Mouse (Mus musculus): ENCODE measurements around the gene Paf1. TPM values are rescaled to one million over a fixed set of nuclear protein-coding genes. Genes with fewer than 3 reads are reported as not detected.

Paf1 gene
- polyA plus RNA-seq, 1 experiment, result 50.4 TPM

GRCm38 (mm10) chr7:28423018-28423417, 30.3 kb downstream of the Paf1 start:
- no peak overlapping the region for H3K4me3 ChIP-seq (ENCODE audit: insufficient read depth, low read depth, low read length)
- H3K4me1 ChIP-seq (ENCODE audit: control insufficient read depth, insufficient read depth, insufficient read length, low read length), result no peaks in the 10 kb centered on the region
- no peak overlapping the region for H3K27ac ChIP-seq (replicated peaks; ENCODE audit: low read depth, low read length)

- Histone ChIP-seq H3K4me3 (ENCODE audit: insufficient read depth, low read depth, low read length) (no peak overlapping the region), H3K27ac (replicated peaks; ENCODE audit: low read depth, low read length) (no peak overlapping the region), H3K4me1 (ENCODE audit: control insufficient read depth, insufficient read depth, insufficient read length, low read length) (no peaks in the 10 kb centered on the region)
Measured at GRCm38 (mm10) chr7:28427738-28428137, 35.0 kb downstream of the Paf1 start.

GRCm38 (mm10) chr7:28430512-28430911, 37.8 kb downstream of the Paf1 start:
- Histone ChIP-seq H3K27ac (replicated peaks; ENCODE audit: low read depth, low read length) (no peak overlapping the region), H3K4me3 (ENCODE audit: insufficient read depth, low read depth, low read length) (no peak overlapping the region), H3K4me1 (ENCODE audit: control insufficient read depth, insufficient read depth, insufficient read length, low read length) (no peaks in the 10 kb centered on the region)

- Histone ChIP-seq H3K4me1 (ENCODE audit: control insufficient read depth, insufficient read depth, insufficient read length, low read length) (no peaks in the 10 kb centered on the region; the same call in 1 of the 2 replicates), H3K27ac (replicated peaks; ENCODE audit: low read depth, low read length) (no peak overlapping the region), H3K4me3 (ENCODE audit: insufficient read depth, low read depth, low read length) (no peak overlapping the region)
Measured at GRCm38 (mm10) chr7:28432252-28432651, 39.5 kb downstream of the Paf1 start.

- Histone ChIP-seq H3K4me1 (ENCODE audit: control insufficient read depth, insufficient read depth, insufficient read length, low read length) (peaks cover 4% of the 10 kb centered on the region; the same call in 1 of the 2 replicates), H3K27ac (replicated peaks; ENCODE audit: low read depth, low read length) (no peak overlapping the region; the same call in 1 of the 2 replicates), H3K4me3 (ENCODE audit: insufficient read depth, low read depth, low read length) (peak overlapping the region; percentile 72)
Measured at GRCm38 (mm10) chr7:28435660-28436259, 43.0 kb downstream of the Paf1 start.

GRCm38 (mm10) chr7:28436271-28436904, 43.6 kb downstream of the Paf1 start:
- H3K4me3 ChIP-seq (ENCODE audit: insufficient read depth, low read depth, low read length), result peak overlapping the region; percentile 68
- peaks cover 7% of the 10 kb centered on the region for H3K4me1 ChIP-seq (ENCODE audit: control insufficient read depth, insufficient read depth, insufficient read length, low read length)
- peak overlapping the region; percentile 89 for H3K27ac ChIP-seq (replicated peaks; ENCODE audit: low read depth, low read length)

- Histone ChIP-seq H3K4me3 (ENCODE audit: insufficient read depth, low read depth, low read length) (peak within 1 kb of the TSS; percentile 68), H3K27ac (replicated peaks; ENCODE audit: low read depth, low read length) (peak within 1 kb of the TSS; percentile 89), H3K4me1 (ENCODE audit: control insufficient read depth, insufficient read depth, insufficient read length, low read length) (peaks cover 7% of the 10 kb centered on the region)
Measured at GRCm38 (mm10) chr7:28436932-28437570, 44.3 kb downstream of the Paf1 start, which contains the start of gene Gmfg. Gene Gmfg (plus strand): TSS chr7:28437447.

- H3K27ac ChIP-seq (replicated peaks; ENCODE audit: low read depth, low read length), result no peak overlapping the region
Measured at GRCm38 (mm10) chr7:28437964-28438363, 45.2 kb downstream of the Paf1 start.

GRCm38 (mm10) chr7:28438771-28439170, 46.0 kb downstream of the Paf1 start:
- Histone ChIP-seq H3K27ac (replicated peaks; ENCODE audit: low read depth, low read length) (no peak overlapping the region), H3K4me3 (ENCODE audit: insufficient read depth, low read depth, low read length) (no peak overlapping the region), H3K4me1 (ENCODE audit: control insufficient read depth, insufficient read depth, insufficient read length, low read length) (peaks cover 7% of the 10 kb centered on the region)

More at GRCm38 (mm10) chr7:28437964-28438363, 45.2 kb downstream of the Paf1 start:
- no peak overlapping the region for H3K4me3 ChIP-seq (ENCODE audit: insufficient read depth, low read depth, low read length)
- peaks cover 7% of the 10 kb centered on the region for H3K4me1 ChIP-seq (ENCODE audit: control insufficient read depth, insufficient read depth, insufficient read length, low read length)

GRCm38 (mm10) chr7:28440739-28441138, 48.0 kb downstream of the Paf1 start:
- H3K4me3 ChIP-seq (ENCODE audit: insufficient read depth, low read depth, low read length), result peak overlapping the region; percentile 49
- peak overlapping the region; percentile 91 for H3K27ac ChIP-seq (replicated peaks; ENCODE audit: low read depth, low read length)
- H3K4me1 ChIP-seq (ENCODE audit: control insufficient read depth, insufficient read depth, insufficient read length, low read length), result peaks cover 7% of the 10 kb centered on the region

- H3K27ac ChIP-seq (replicated peaks; ENCODE audit: low read depth, low read length), result peak overlapping the region; percentile 66
- H3K4me1 ChIP-seq (ENCODE audit: control insufficient read depth, insufficient read depth, insufficient read length, low read length), result peaks cover 7% of the 10 kb centered on the region
- no peak overlapping the region for H3K4me3 ChIP-seq (ENCODE audit: insufficient read depth, low read depth, low read length)
Measured at GRCm38 (mm10) chr7:28441776-28442485, 49.2 kb downstream of the Paf1 start.

GRCm38 (mm10) chr7:28442688-28443087, 49.9 kb downstream of the Paf1 start:
- Histone ChIP-seq H3K4me3 (ENCODE audit: insufficient read depth, low read depth, low read length) (no peak overlapping the region), H3K27ac (replicated peaks; ENCODE audit: low read depth, low read length) (no peak overlapping the region; the same call in 1 of the 2 replicates)

GRCm38 (mm10) chr7:28444344-28444974, 51.7 kb downstream of the Paf1 start:
- H3K4me1 ChIP-seq (ENCODE audit: control insufficient read depth, insufficient read depth, insufficient read length, low read length), result peaks cover 3% of the 10 kb centered on the region; the same call in 1 of the 2 replicates
- no peak overlapping the region for H3K4me3 ChIP-seq (ENCODE audit: insufficient read depth, low read depth, low read length)
- H3K27ac ChIP-seq (replicated peaks; ENCODE audit: low read depth, low read length), result peak overlapping the region; percentile 15

More at GRCm38 (mm10) chr7:28442688-28443087, 49.9 kb downstream of the Paf1 start:
- H3K4me1 ChIP-seq (ENCODE audit: control insufficient read depth, insufficient read depth, insufficient read length, low read length), result peaks cover 3% of the 10 kb centered on the region; the same call in 1 of the 2 replicates

- Histone ChIP-seq H3K27ac (replicated peaks; ENCODE audit: low read depth, low read length) (no peak overlapping the region), H3K4me3 (ENCODE audit: insufficient read depth, low read depth, low read length) (no peak overlapping the region), H3K4me1 (ENCODE audit: control insufficient read depth, insufficient read depth, insufficient read length, low read length) (no peaks in the 10 kb centered on the region)
Measured at GRCm38 (mm10) chr7:28446446-28446845, 53.7 kb downstream of the Paf1 start.

Data from brown adipose tissue, adult 24 weeks (tissue).